Comparison of ENCODE assay signal across 16 mouse cellular contexts in the genomic region with DNA sequence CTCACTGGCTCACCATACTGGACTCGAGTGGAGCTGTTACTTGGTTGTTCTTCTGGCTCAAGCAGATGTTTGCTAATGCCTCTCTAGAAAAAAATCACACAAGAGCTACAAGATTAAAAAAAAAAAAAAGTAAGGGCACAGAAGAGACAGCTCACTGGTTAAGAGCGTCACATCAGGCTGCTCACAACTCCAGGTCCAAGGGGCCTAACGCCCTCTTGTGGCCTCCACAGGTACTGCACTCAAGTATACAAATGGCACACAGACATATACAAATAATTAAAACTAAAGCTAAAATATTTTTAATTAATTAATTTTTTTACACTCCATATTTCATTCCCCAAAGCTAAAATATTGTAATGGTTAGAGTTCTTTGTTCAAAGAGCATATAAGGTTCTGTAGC. TPM values are rescaled to one million over a fixed set of nuclear protein-coding genes. Genes with fewer than 3 reads are reported as not detected.
DNase-seq lines count a peak whose midpoint lies in the region; ATAC-seq and TF ChIP-seq lines count a peak whose summit lies in the region.
"Had no signal": no experiment of that assay in that cellular context is flagged by ENCODE, and none has a peak within 500 bp of the region (broad histone marks: within the 10 kb centered on the region; RNA-seq: fewer than 3 reads in every experiment).

No protein-coding gene starts in this region.

- no peak overlapping the region for H3K27ac ChIP-seq in forebrain, postnatal 0 days (ENCODE audit: low read depth, low read length)
- H3K27ac ChIP-seq in forebrain, embryonic 15.5 days (replicated peaks) = no peak overlapping the region
- H3K27ac ChIP-seq in lung, embryonic 14.5 days (ENCODE audit: low read depth) = no peak overlapping the region
- no peak overlapping the region for H3K27ac ChIP-seq in forebrain, embryonic 16.5 days (ENCODE audit: low read length)
- H3K27ac ChIP-seq: embryonic facial prominence, embryonic 12.5 days; limb, embryonic 15.5 days; neural tube, embryonic 13.5 days had no signal

- TF ChIP-seq CTCF in forebrain, postnatal 0 days (IDR thresholded peaks at IDR 0.05; ENCODE audit: low read depth) = peak; percentile 52
- peak; percentile 62 for TF ChIP-seq CTCF in lung, embryonic 14.5 days (IDR thresholded peaks at IDR 0.05; ENCODE audit: low read depth)

- no peak overlapping the region for H3K9ac ChIP-seq in forebrain, postnatal 0 days
- H3K9ac ChIP-seq in forebrain, embryonic 15.5 days (replicated peaks) = no peak overlapping the region
- H3K9ac ChIP-seq in lung, embryonic 14.5 days = no peak overlapping the region
- no peak overlapping the region for H3K9ac ChIP-seq in forebrain, embryonic 16.5 days (replicated peaks; ENCODE audit: low read depth, low read length)
- H3K9ac ChIP-seq: embryonic facial prominence, embryonic 12.5 days; limb, embryonic 15.5 days; neural tube, embryonic 13.5 days had no signal

- no peak for ATAC-seq in forebrain, postnatal 0 days
- no peak for ATAC-seq in forebrain, embryonic 15.5 days (replicated peaks)
- ATAC-seq in lung, embryonic 14.5 days (ENCODE audit: insufficient read depth) = no peak
- no peak for ATAC-seq in forebrain, embryonic 16.5 days

- no peaks in the 10 kb centered on the region for H3K27me3 ChIP-seq in forebrain, postnatal 0 days (ENCODE audit: insufficient read depth, low read length)
- H3K27me3 ChIP-seq in forebrain, embryonic 15.5 days = no peaks in the 10 kb centered on the region
- H3K27me3 ChIP-seq in lung, embryonic 14.5 days (ENCODE audit: insufficient read depth, low read length) = no peaks in the 10 kb centered on the region
- no peaks in the 10 kb centered on the region for H3K27me3 ChIP-seq in forebrain, embryonic 16.5 days (replicated peaks; ENCODE audit: control insufficient read depth, insufficient read depth, low read length)
- H3K27me3 ChIP-seq: embryonic facial prominence, embryonic 12.5 days; limb, embryonic 15.5 days; neural tube, embryonic 13.5 days had no signal

- H3K4me2 ChIP-seq in forebrain, postnatal 0 days (ENCODE audit: low read depth) = no peak overlapping the region
- H3K4me2 ChIP-seq in forebrain, embryonic 15.5 days (replicated peaks) = no peak overlapping the region
- H3K4me2 ChIP-seq in lung, embryonic 14.5 days = no peak overlapping the region
- H3K4me2 ChIP-seq in forebrain, embryonic 16.5 days (ENCODE audit: low read length) = no peak overlapping the region
- H3K4me2 ChIP-seq: embryonic facial prominence, embryonic 12.5 days; limb, embryonic 15.5 days; neural tube, embryonic 13.5 days had no signal

- H3K9me3 ChIP-seq in forebrain, postnatal 0 days (ENCODE audit: low read length) = no peaks in the 10 kb centered on the region
- no peaks in the 10 kb centered on the region for H3K9me3 ChIP-seq in forebrain, embryonic 15.5 days
- no peaks in the 10 kb centered on the region for H3K9me3 ChIP-seq in lung, embryonic 14.5 days (ENCODE audit: low read depth, low read length)
- H3K9me3 ChIP-seq in forebrain, embryonic 16.5 days (ENCODE audit: control insufficient read depth, low read length) = no peaks in the 10 kb centered on the region
- H3K9me3 ChIP-seq: embryonic facial prominence, embryonic 12.5 days; limb, embryonic 15.5 days; neural tube, embryonic 13.5 days had no signal

- H3K4me1 ChIP-seq in forebrain, postnatal 0 days (ENCODE audit: insufficient read depth) = no peaks in the 10 kb centered on the region
- H3K4me1 ChIP-seq in forebrain, embryonic 15.5 days = peaks cover 24% of the 10 kb centered on the region
- no peaks in the 10 kb centered on the region for H3K4me1 ChIP-seq in lung, embryonic 14.5 days (ENCODE audit: insufficient read depth)
- H3K4me1 ChIP-seq in forebrain, embryonic 16.5 days (replicated peaks; ENCODE audit: control insufficient read depth, insufficient read depth, low read length) = peaks cover 17% of the 10 kb centered on the region

- DNase-seq in forebrain, postnatal 0 days = no peak
- no peak for DNase-seq in lung, embryonic 14.5 days
- DNase-seq in lung, postnatal 14 days = no peak
- peak; percentile 64 for DNase-seq in ES-CJ7 (ENCODE audit: low read depth, low spot score)
- peak; percentile 60 for DNase-seq in induced T-regulatory cell, adult 2 months (ENCODE audit: low read depth)
- no peak for DNase-seq in ovary, adult 18-20 months (ENCODE audit: low spot score)
- DNase-seq: adrenal gland, adult 8-10 months; cerebellum, adult 9-10 months; heart, postnatal 10 days; kidney, adult 11 months; layer of hippocampus, adult 9-11 months had no signal

- H3K36me3 ChIP-seq in forebrain, postnatal 0 days (ENCODE audit: insufficient read depth) = no peaks in the 10 kb centered on the region
- no peaks in the 10 kb centered on the region for H3K36me3 ChIP-seq in forebrain, embryonic 15.5 days
- H3K36me3 ChIP-seq in lung, embryonic 14.5 days (ENCODE audit: insufficient read depth) = no peaks in the 10 kb centered on the region
- no peaks in the 10 kb centered on the region for H3K36me3 ChIP-seq in forebrain, embryonic 16.5 days (ENCODE audit: control insufficient read depth, insufficient read depth)
- H3K36me3 ChIP-seq: embryonic facial prominence, embryonic 12.5 days; limb, embryonic 15.5 days; neural tube, embryonic 13.5 days had no signal

- no peak overlapping the region for H3K4me3 ChIP-seq in forebrain, postnatal 0 days (ENCODE audit: low read depth, low read length)
- no peak overlapping the region for H3K4me3 ChIP-seq in forebrain, embryonic 15.5 days
- no peak overlapping the region for H3K4me3 ChIP-seq in lung, embryonic 14.5 days (ENCODE audit: low read depth, low read length)
- no peak overlapping the region for H3K4me3 ChIP-seq in forebrain, embryonic 16.5 days (replicated peaks; ENCODE audit: low read length)
- H3K4me3 ChIP-seq: embryonic facial prominence, embryonic 12.5 days; limb, embryonic 15.5 days; neural tube, embryonic 13.5 days had no signal

- 54% methylated on average over 3 of the region's 3 CpGs for WGBS in forebrain, postnatal 0 days
- whole genome bisulfite sequencing in forebrain, embryonic 15.5 days = 53% methylated on average over 3 of the region's 3 CpGs
- WGBS in lung, embryonic 14.5 days = 51% methylated on average over 3 of the region's 3 CpGs
- WGBS in forebrain, embryonic 16.5 days = 61% methylated on average over 3 of the region's 3 CpGs

RNA-seq across cellular contexts. Expression of a gene that starts 3.1 kb away (rescaled TPM):
- total RNA-seq in forebrain, postnatal 0 days (2014; rRNA removed) = 21.0 and 32.6 TPM in 2 replicates
- polyA plus RNA-seq in forebrain, postnatal 0 days (2015; fragmentation: Nextera tagmentation; extraction: Ambion mirVana) = 11.1 and 17.2 TPM in 2 replicates
- polyA plus RNA-seq in forebrain, embryonic 15.5 days (2015; fragmentation: Nextera tagmentation; extraction: Ambion mirVana) = 22.1 and 22.4 TPM in 2 replicates
- polyA plus RNA-seq in lung, embryonic 14.5 days (2014; fragmentation: Nextera tagmentation; extraction: Ambion mirVana) = 54.7 and 57.5 TPM in 2 replicates
- 22.7 and 24.6 TPM in 2 replicates for polyA plus RNA-seq in forebrain, embryonic 16.5 days (2015; fragmentation: Nextera tagmentation; extraction: Ambion mirVana)

Comparison
In these comparisons a context has a peak if more than half of its experiments do, and no peak if none do; other contexts are left out.
1. DNase-seq: peak in ES-CJ7 (single experiment) and induced T-regulatory cell, adult 2 months (single experiment); none in forebrain, postnatal 0 days (single experiment), lung, embryonic 14.5 days (single experiment), lung, postnatal 14 days (single experiment) and ovary, adult 18-20 months (single experiment).